Mouse (Mus musculus) heart, postnatal 0 days (tissue): ENCODE data around the gene Car1. TPM values are rescaled to one million over a fixed set of nuclear protein-coding genes. Genes with fewer than 3 reads are reported as not detected.
"Not testable (repeated sequence)": the region's sequence is repeated elsewhere in the genome, so short reads cannot be mapped to it uniquely, and the experiment has no call there.

Source experiments
- ATAC-seq: fragments of 200-750 bp; cut with Nextera tagmentation; 2 replicates; pipeline ENCODE4 v1.8.0; 2017; ENCODE audit warnings: low read depth, moderate number of reproducible peaks, moderate library complexity; ENCODE audit not compliant: insufficient read depth
- DNase-seq: peaks from one replicate; pipeline ENCODE4 v3.0.0-alpha.2; 2016; ENCODE audit warnings: low spot score
- H3K27ac ChIP-seq: fragments of 300-500 bp; sonication (generic); 2 replicates; pipeline ENCODE4 v1.5.1; 2014; ENCODE audit warnings: low read depth, mild to moderate bottlenecking
- H3K27me3 ChIP-seq: fragments of 300-500 bp; sonication (generic); 2 replicates; pipeline ENCODE4 v1.6.1; 2014; ENCODE audit warnings: low read length, mixed read lengths; ENCODE audit not compliant: control insufficient read depth, insufficient read depth
- H3K36me3 ChIP-seq: fragments of 300-500 bp; sonication (generic); replicated peaks from 2 replicates; pipeline ENCODE4 v1.6.1; 2014; ENCODE audit warnings: low read length, mixed read lengths; ENCODE audit not compliant: control insufficient read depth, insufficient read depth
- H3K4me1 ChIP-seq: fragments of 300-500 bp; sonication (generic); 2 replicates; pipeline ENCODE4 v1.6.1; 2014; ENCODE audit warnings: antibody characterized with exemption; ENCODE audit not compliant: control insufficient read depth, insufficient read depth
- H3K4me2 ChIP-seq: fragments of 300-500 bp; sonication (generic); 2 replicates; pipeline ENCODE4 v1.6.1; 2014; ENCODE audit warnings: low read depth, mild to moderate bottlenecking, low read length, moderate library complexity
- H3K4me3 ChIP-seq: fragments of 300-500 bp; sonication (generic); 2 replicates; pipeline ENCODE4 v1.5.1; 2014; ENCODE audit warnings: low read depth, low read length
- H3K9ac ChIP-seq: fragments of 300-500 bp; sonication (generic); replicated peaks from 2 replicates; pipeline ENCODE4 v1.6.1; 2014; ENCODE audit warnings: low read depth, low read length, mixed read lengths
- H3K9me3 ChIP-seq: fragments of 300-500 bp; sonication (generic); replicated peaks from 2 replicates; pipeline ENCODE4 v1.6.1; 2016; ENCODE audit warnings: low read length; ENCODE audit not compliant: control insufficient read depth
- CTCF ChIP-seq: IDR thresholded peaks from 2 replicates; pipeline ENCODE4 v1.5.1; 2016; ENCODE audit warnings: antibody characterized with exemption, control low read depth, low read depth
- EP300 ChIP-seq: IDR thresholded peaks from 2 replicates; pipeline ENCODE4 v1.6.1; 2016; ENCODE audit warnings: antibody characterized with exemption, low read depth
- WGBS: fragments of 180-500 bp; shearing (Covaris S2); extraction: QIAGEN DNeasy Blood & Tissue Kit; methylation state at CpG from one replicate; pipeline ENCODE4 v1.1.7; 2014; 5-methylcytosine and 5-hydroxymethylcytosine counted together
- polyA plus RNA-seq: library from polyadenylated mRNA; unstranded; fragments of >200 nt; fragmentation: Nextera tagmentation; extraction: Ambion mirVana; gene quantifications from 2 replicates; pipeline ENCODE4 v1.2.1, GENCODE M21; 2015
- total RNA-seq: library from RNA; depleted of rRNA; stranded (reverse); fragments of >200 nt; gene quantifications from 2 replicates; pipeline ENCODE4 v1.2.3, GENCODE M21; 2014; ENCODE audit warnings: low replicate concordance

Gene Car1
- total and polyA plus RNA-seq, 2 experiments from 2014 or later, result 0.38 TPM; not detected in 1

DNA sequence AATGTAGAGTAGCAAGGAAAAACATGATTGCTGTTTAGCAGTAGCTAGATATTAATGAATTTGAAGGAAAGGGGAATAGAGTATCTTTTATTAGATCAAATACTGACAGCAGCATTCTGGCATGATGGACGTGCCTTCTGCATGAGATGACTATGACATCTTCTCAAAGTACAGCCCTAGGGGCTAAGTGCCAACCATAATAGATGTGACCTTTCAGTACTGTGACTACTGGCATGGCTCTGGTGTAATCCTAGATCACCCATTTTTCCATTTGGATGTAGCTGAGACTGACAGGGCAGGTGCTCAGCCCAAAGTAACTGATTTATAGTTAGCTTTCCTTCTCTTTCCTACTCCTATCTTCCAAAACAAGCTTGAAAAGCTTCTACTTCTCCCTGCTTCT lies 20.6 kb downstream of the Car1 start:
- Histone ChIP-seq H3K27me3 (no peaks in the 10 kb centered on the region), H3K9me3 (no peaks in the 10 kb centered on the region), H3K9ac (no peak overlapping the region), H3K36me3 (no peaks in the 10 kb centered on the region), H3K4me1 (no peaks in the 10 kb centered on the region), H3K27ac (no peak overlapping the region), H3K4me3 (no peak overlapping the region), H3K4me2 (no peak overlapping the region)
- DNase-seq, result no peak
- no peak for TF ChIP-seq CTCF
- TF ChIP-seq EP300, result no peak
- 41% methylated on average over 1 of the region's 1 CpGs for WGBS
- ATAC-seq, result no peak

DNA sequence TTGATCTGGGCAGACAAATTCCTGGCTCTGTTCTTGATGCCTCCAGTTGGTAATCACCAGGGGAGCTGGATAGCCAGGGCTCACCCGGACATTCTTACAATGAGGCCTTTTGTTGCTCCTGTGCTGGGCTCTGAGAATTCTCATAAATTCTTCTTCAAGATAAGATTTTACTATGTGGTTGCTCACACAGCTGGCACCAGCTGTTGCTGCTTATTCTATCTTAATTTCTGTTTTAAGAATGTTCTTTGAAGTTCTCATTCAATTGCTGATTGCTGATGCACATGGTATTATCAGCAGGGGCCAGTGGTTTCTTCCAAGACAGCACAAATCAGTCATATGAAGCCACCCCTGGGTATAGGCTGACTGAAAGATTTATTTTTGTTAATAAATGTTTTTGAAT lies 21.0 kb downstream of the Car1 start:
- no peak overlapping the region for H3K4me3 ChIP-seq
- no peaks in the 10 kb centered on the region for H3K27me3 ChIP-seq
- no peak overlapping the region for H3K27ac ChIP-seq
- H3K4me2 ChIP-seq, result no peak overlapping the region
- no peaks in the 10 kb centered on the region for H3K36me3 ChIP-seq
- no peak for DNase-seq
- TF ChIP-seq EP300 (no peak), CTCF (no peak)
- H3K9me3 ChIP-seq, result no peaks in the 10 kb centered on the region
- no peaks in the 10 kb centered on the region for H3K4me1 ChIP-seq
- H3K9ac ChIP-seq, result no peak overlapping the region
- ATAC-seq, result no peak
- 42% methylated on average over 1 of the region's 1 CpGs for whole genome bisulfite sequencing

DNA sequence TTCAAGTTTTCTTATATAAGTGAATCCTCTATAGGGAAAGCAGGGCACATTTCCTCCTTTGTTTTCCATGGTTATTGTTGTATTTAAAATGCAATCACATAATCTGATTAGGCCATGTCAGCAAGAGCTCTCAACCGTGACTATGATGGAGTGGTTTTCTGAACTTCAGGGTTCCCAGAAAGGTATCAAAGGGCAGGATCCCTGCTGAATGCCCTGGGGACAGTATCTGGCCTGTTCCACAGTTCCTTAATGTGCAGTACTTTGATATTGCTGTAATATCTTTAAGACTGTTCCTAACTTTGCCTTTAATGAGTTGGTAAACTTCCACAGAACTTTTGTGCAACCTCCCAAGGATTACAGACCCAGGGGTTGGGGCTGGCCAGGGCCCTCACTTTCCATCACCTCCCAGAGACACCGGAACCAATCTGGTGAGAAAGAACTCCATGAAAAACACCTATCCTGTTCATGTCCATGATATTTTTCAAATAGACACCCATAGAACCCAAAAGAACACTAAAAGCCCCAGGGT lies 21.6 kb downstream of the Car1 start:
- no peak for ATAC-seq

DNA sequence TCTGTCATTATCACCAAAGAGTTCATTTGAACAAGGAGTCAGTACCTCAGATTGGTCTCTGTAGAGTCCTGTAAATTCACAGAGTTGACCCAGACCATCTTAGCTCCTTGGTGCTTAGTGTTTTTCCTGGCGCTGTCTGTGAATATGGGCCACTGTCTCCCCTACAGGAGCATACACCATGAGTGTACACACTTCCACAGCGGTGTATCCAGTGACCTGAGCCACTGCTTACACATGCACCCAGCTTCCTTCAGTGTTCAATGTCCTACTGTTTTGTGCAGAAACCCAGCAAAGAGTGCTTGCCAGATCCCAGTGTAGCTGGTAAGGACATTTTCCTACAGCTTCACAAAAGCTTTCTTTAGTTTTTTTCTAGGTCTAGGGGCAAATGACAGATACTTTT lies 22.8 kb downstream of the Car1 start:
- Histone ChIP-seq H3K27me3 (no peaks in the 10 kb centered on the region), H3K4me3 (no peak overlapping the region), H3K27ac (no peak overlapping the region), H3K4me2 (no peak overlapping the region), H3K4me1 (no peaks in the 10 kb centered on the region), H3K36me3 (no peaks in the 10 kb centered on the region), H3K9ac (no peak overlapping the region), H3K9me3 (no peaks in the 10 kb centered on the region)
- TF ChIP-seq EP300, result no peak
- no peak for TF ChIP-seq CTCF
- 81% methylated on average over 2 of the region's 2 CpGs for WGBS
- DNase-seq (no peak), ATAC-seq (no peak)

More for the DNA sequence above, 21.6 kb downstream of the Car1 start:
- no peaks in the 10 kb centered on the region for H3K4me1 ChIP-seq
- TF ChIP-seq EP300, result no peak
- TF ChIP-seq CTCF, result no peak
- no peak overlapping the region for H3K9ac ChIP-seq
- H3K27ac ChIP-seq, result no peak overlapping the region
- no peak overlapping the region for H3K4me2 ChIP-seq
- no peaks in the 10 kb centered on the region for H3K9me3 ChIP-seq
- no peaks in the 10 kb centered on the region for H3K36me3 ChIP-seq
- H3K4me3 ChIP-seq, result no peak overlapping the region
- WGBS, result 50% methylated on average over 2 of the region's 2 CpGs
- no peak for DNase-seq
- H3K27me3 ChIP-seq, result no peaks in the 10 kb centered on the region

DNA sequence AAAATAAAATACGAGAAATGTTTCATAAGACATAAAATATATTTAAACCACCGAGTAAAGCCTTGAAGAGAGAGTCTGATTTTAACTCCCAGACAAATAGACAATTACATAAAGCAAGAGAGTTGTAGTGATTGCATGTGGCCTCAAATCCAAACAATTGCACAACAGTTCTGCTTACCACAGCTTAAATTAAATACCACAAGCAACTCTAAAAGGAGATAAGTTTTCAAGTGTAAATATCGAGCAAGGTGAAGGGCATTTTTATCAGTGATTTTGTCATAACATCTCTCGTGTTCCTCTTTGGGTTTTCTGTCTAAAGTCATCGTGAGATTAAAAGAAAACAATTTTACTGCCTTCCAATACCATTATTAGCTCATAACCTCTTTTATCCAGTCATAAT lies 25.0 kb downstream of the Car1 start:
- H3K27ac ChIP-seq, H3K36me3 ChIP-seq, H3K4me1 ChIP-seq, H3K9me3 ChIP-seq, DNase-seq, H3K4me2 ChIP-seq, ATAC-seq, H3K4me3 ChIP-seq, H3K9ac ChIP-seq, H3K27me3 ChIP-seq: not testable (repeated sequence)
- 68% methylated on average over 5 of the region's 5 CpGs for WGBS

DNA sequence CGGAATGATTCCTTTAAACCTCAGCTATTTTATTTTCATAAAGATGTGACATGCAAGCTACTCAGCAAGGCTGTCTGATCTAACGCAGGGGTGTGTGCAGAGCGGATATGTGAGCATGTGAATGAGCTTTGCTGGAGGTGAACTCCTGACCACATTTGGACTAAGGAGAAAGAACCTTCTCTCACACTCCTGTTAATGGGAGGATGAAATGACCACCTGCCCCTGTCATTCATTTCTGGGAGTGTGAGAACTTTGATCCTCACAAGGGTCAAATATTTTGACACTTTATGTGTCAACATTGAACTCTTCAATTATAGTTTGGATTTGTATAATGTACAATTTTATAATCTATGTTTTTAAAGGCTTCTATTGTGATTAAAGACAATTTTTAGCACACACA lies 25.8 kb downstream of the Car1 start:
- H3K4me2 ChIP-seq, H3K4me3 ChIP-seq, H3K27ac ChIP-seq, H3K27me3 ChIP-seq, H3K36me3 ChIP-seq, H3K4me1 ChIP-seq, H3K9ac ChIP-seq, ATAC-seq, H3K9me3 ChIP-seq, DNase-seq: not testable (repeated sequence)
- WGBS, result 80% methylated on average over 3 of the region's 3 CpGs
